Mouse (Mus musculus): ENCODE measurements around the gene Atp8b4. TPM values are rescaled to one million over a fixed set of nuclear protein-coding genes. Genes with fewer than 3 reads are reported as not detected.
A peak's percentile ranks its signal among the peaks of the same experiment; 100 is the strongest.

The Atp8b4 gene
- total and polyA plus RNA-seq, 2 experiments from 2014 or later: 0.10 TPM; not detected in 1

GRCm38 (mm10) chr2:126498761-126499452, 1.6 kb downstream of the Atp8b4 start:
- Histone ChIP-seq H3K4me1 (ENCODE audit: insufficient read depth, low read length) (no peaks in the 10 kb centered on the region), H3K27me3 (ENCODE audit: insufficient read depth, low read length) (no peaks in the 10 kb centered on the region), H3K9me3 (ENCODE audit: low read length) (no peaks in the 10 kb centered on the region), H3K4me2 (ENCODE audit: low read depth, low read length) (no peak overlapping the region), H3K36me3 (ENCODE audit: insufficient read depth, low read length) (no peaks in the 10 kb centered on the region), H3K4me3 (ENCODE audit: low read length) (no peak overlapping the region), H3K9ac (replicated peaks; ENCODE audit: low read length) (no peak overlapping the region), H3K27ac (no peak overlapping the region)
- ATAC-seq: no peak
- WGBS: 84% methylated on average over 11 of the region's 11 CpGs
- no peak for TF ChIP-seq CTCF (IDR thresholded peaks at IDR 0.05; ENCODE audit: low read depth)
- no peak for DNase-seq (ENCODE audit: low spot score)

GRCm38 (mm10) chr2:126496838-126497237, 3.6 kb downstream of the Atp8b4 start:
- no peak overlapping the region for H3K27ac ChIP-seq
- ATAC-seq: no peak
- no peak overlapping the region for H3K4me2 ChIP-seq (ENCODE audit: low read depth, low read length)
- no peak overlapping the region for H3K9ac ChIP-seq (replicated peaks; ENCODE audit: low read length)
- H3K27me3 ChIP-seq (ENCODE audit: insufficient read depth, low read length): no peaks in the 10 kb centered on the region
- 86% methylated on average over 9 of the region's 9 CpGs for WGBS
- TF ChIP-seq CTCF (IDR thresholded peaks at IDR 0.05; ENCODE audit: low read depth): no peak
- no peak for DNase-seq (ENCODE audit: low spot score)
- no peaks in the 10 kb centered on the region for H3K9me3 ChIP-seq (ENCODE audit: low read length)
- no peak overlapping the region for H3K4me3 ChIP-seq (ENCODE audit: low read length)
- H3K36me3 ChIP-seq (ENCODE audit: insufficient read depth, low read length): no peaks in the 10 kb centered on the region
- H3K4me1 ChIP-seq (ENCODE audit: insufficient read depth, low read length): no peaks in the 10 kb centered on the region

- 83% methylated on average over 14 of the region's 14 CpGs for WGBS
- H3K4me1 ChIP-seq (ENCODE audit: insufficient read depth, low read length): no peaks in the 10 kb centered on the region
- H3K9ac ChIP-seq (replicated peaks; ENCODE audit: low read length): no peak overlapping the region
- no peak overlapping the region for H3K27ac ChIP-seq
- H3K9me3 ChIP-seq (ENCODE audit: low read length): no peaks in the 10 kb centered on the region
- H3K27me3 ChIP-seq (ENCODE audit: insufficient read depth, low read length): no peaks in the 10 kb centered on the region
- TF ChIP-seq CTCF (IDR thresholded peaks at IDR 0.05; ENCODE audit: low read depth): no peak
- ATAC-seq (no peak), DNase-seq (ENCODE audit: low spot score) (no peak)
- H3K4me2 ChIP-seq (ENCODE audit: low read depth, low read length): no peak overlapping the region
- H3K4me3 ChIP-seq (ENCODE audit: low read length): no peak overlapping the region
- H3K36me3 ChIP-seq (ENCODE audit: insufficient read depth, low read length): no peaks in the 10 kb centered on the region
These were observed 4.4 kb downstream of the Atp8b4 start for GRCm38 (mm10) chr2:126495832-126496695.

GRCm38 (mm10) chr2:126495230-126495629, 5.2 kb downstream of the Atp8b4 start:
- no peak overlapping the region for H3K9ac ChIP-seq (replicated peaks; ENCODE audit: low read length)
- TF ChIP-seq CTCF (IDR thresholded peaks at IDR 0.05; ENCODE audit: low read depth): no peak
- no peaks in the 10 kb centered on the region for H3K27me3 ChIP-seq (ENCODE audit: insufficient read depth, low read length)
- no peak overlapping the region for H3K27ac ChIP-seq
- no peaks in the 10 kb centered on the region for H3K36me3 ChIP-seq (ENCODE audit: insufficient read depth, low read length)
- ATAC-seq: no peak
- no peaks in the 10 kb centered on the region for H3K9me3 ChIP-seq (ENCODE audit: low read length)
- H3K4me2 ChIP-seq (ENCODE audit: low read depth, low read length): no peak overlapping the region
- WGBS: 51% methylated on average over 7 of the region's 7 CpGs
- no peaks in the 10 kb centered on the region for H3K4me1 ChIP-seq (ENCODE audit: insufficient read depth, low read length)
- peak; percentile 9 for DNase-seq (ENCODE audit: low spot score)
- H3K4me3 ChIP-seq (ENCODE audit: low read length): no peak overlapping the region

- 76% methylated on average over 8 of the region's 8 CpGs for WGBS
- no peaks in the 10 kb centered on the region for H3K4me1 ChIP-seq (ENCODE audit: insufficient read depth, low read length)
- H3K9me3 ChIP-seq (ENCODE audit: low read length): no peaks in the 10 kb centered on the region
- no peak overlapping the region for H3K4me2 ChIP-seq (ENCODE audit: low read depth, low read length)
- TF ChIP-seq CTCF (IDR thresholded peaks at IDR 0.05; ENCODE audit: low read depth): no peak
- no peak overlapping the region for H3K9ac ChIP-seq (replicated peaks; ENCODE audit: low read length)
- H3K36me3 ChIP-seq (ENCODE audit: insufficient read depth, low read length): no peaks in the 10 kb centered on the region
- no peak for DNase-seq (ENCODE audit: low spot score)
- no peaks in the 10 kb centered on the region for H3K27me3 ChIP-seq (ENCODE audit: insufficient read depth, low read length)
- no peak overlapping the region for H3K4me3 ChIP-seq (ENCODE audit: low read length)
- no peak for ATAC-seq
- no peak overlapping the region for H3K27ac ChIP-seq
These were observed 7.2 kb downstream of the Atp8b4 start for GRCm38 (mm10) chr2:126493306-126493705.

GRCm38 (mm10) chr2:126492713-126493112, 7.8 kb downstream of the Atp8b4 start:
- DNase-seq (ENCODE audit: low spot score): peak; percentile 58
- no peak for TF ChIP-seq CTCF (IDR thresholded peaks at IDR 0.05; ENCODE audit: low read depth)
- no peaks in the 10 kb centered on the region for H3K36me3 ChIP-seq (ENCODE audit: insufficient read depth, low read length)

More at GRCm38 (mm10) chr2:126492713-126493112, 7.8 kb downstream of the Atp8b4 start:
- H3K27me3 ChIP-seq (ENCODE audit: insufficient read depth, low read length): no peaks in the 10 kb centered on the region
- no peaks in the 10 kb centered on the region for H3K9me3 ChIP-seq (ENCODE audit: low read length)
- no peak overlapping the region for H3K4me2 ChIP-seq (ENCODE audit: low read depth, low read length)
- 38% methylated on average over 5 of the region's 5 CpGs for WGBS
- no peak overlapping the region for H3K4me3 ChIP-seq (ENCODE audit: low read length)
- H3K9ac ChIP-seq (replicated peaks; ENCODE audit: low read length): no peak overlapping the region
- 0 out of 2 replicates have a peak, but pooled peaks have one; percentile 24 for ATAC-seq
- no peak overlapping the region for H3K27ac ChIP-seq
- no peaks in the 10 kb centered on the region for H3K4me1 ChIP-seq (ENCODE audit: insufficient read depth, low read length)

Measured in hindbrain, postnatal 0 days (tissue).